Mouse (Mus musculus) lung, embryonic 14.5 days (tissue): ENCODE results near the gene Rasl10a. TPM values are rescaled to one million over a fixed set of nuclear protein-coding genes. Genes with fewer than 3 reads are reported as not detected.

Source experiments
- ATAC-seq: fragments of 200-750 bp; cut with Nextera tagmentation; 2 replicates; pipeline ENCODE4 v1.8.0; 2017; ENCODE audit warnings: mild to moderate bottlenecking, moderate TSS enrichment, moderate library complexity; ENCODE audit not compliant: insufficient read depth
- DNase-seq: peaks from one replicate; pipeline ENCODE4 v3.0.0-alpha.2; 2015
- H3K27ac ChIP-seq: fragments of 300-500 bp; sonication (generic); 2 replicates; pipeline ENCODE4 v1.5.1; 2014; ENCODE audit warnings: low read depth, mild to moderate bottlenecking, moderate library complexity
- H3K27me3 ChIP-seq: fragments of 300-500 bp; sonication (generic); 2 replicates; pipeline ENCODE4 v1.6.1; 2014; ENCODE audit warnings: low read length, control low read depth; ENCODE audit not compliant: insufficient read depth
- H3K36me3 ChIP-seq: fragments of 300-500 bp; sonication (generic); 2 replicates; pipeline ENCODE4 v1.6.1; 2014; ENCODE audit warnings: control low read depth; ENCODE audit not compliant: insufficient read depth
- H3K4me1 ChIP-seq: fragments of 300-500 bp; sonication (generic); 2 replicates; pipeline ENCODE4 v1.6.1; 2014; ENCODE audit warnings: antibody characterized with exemption, control low read depth; ENCODE audit not compliant: insufficient read depth
- H3K4me2 ChIP-seq: fragments of 300-500 bp; sonication (generic); 2 replicates; pipeline ENCODE4 v1.6.1; 2014; ENCODE audit warnings: mild to moderate bottlenecking
- H3K4me3 ChIP-seq: fragments of 300-500 bp; sonication (generic); 2 replicates; pipeline ENCODE4 v1.5.1; 2014; ENCODE audit warnings: low read depth, low read length
- H3K9ac ChIP-seq: fragments of 300-500 bp; sonication (generic); 2 replicates; pipeline ENCODE4 v1.6.1; 2014
- H3K9me3 ChIP-seq: fragments of 300-500 bp; sonication (generic); 2 replicates; pipeline ENCODE4 v1.6.1; 2016; ENCODE audit warnings: low read depth, low read length, control low read depth
- CTCF ChIP-seq: IDR thresholded peaks from 2 replicates; pipeline ENCODE4 v1.5.1; 2016; ENCODE audit warnings: antibody characterized with exemption, low read depth
- WGBS: fragments of 180-500 bp; shearing (Covaris S2); extraction: QIAGEN DNeasy Blood & Tissue Kit; methylation state at CpG from one replicate; pipeline ENCODE4 v1.1.7; 2014; 5-methylcytosine and 5-hydroxymethylcytosine counted together
- microRNA-seq: library from miRNA; unstranded; fragments of <30 nt; microRNA quantifications from one replicate; pipeline ENCODE4, GENCODE M21; 2016; ENCODE audit warnings: borderline number of aligned reads
- polyA plus RNA-seq: library from polyadenylated mRNA; unstranded; fragments of >200 nt; fragmentation: Nextera tagmentation; extraction: Ambion mirVana; gene quantifications from 2 replicates; pipeline ENCODE4 v1.2.1, GENCODE M21; 2014

The Rasl10a gene
- polyA plus RNA-seq, 1 experiment from 2014 or later, result 0.75 TPM

DNA sequence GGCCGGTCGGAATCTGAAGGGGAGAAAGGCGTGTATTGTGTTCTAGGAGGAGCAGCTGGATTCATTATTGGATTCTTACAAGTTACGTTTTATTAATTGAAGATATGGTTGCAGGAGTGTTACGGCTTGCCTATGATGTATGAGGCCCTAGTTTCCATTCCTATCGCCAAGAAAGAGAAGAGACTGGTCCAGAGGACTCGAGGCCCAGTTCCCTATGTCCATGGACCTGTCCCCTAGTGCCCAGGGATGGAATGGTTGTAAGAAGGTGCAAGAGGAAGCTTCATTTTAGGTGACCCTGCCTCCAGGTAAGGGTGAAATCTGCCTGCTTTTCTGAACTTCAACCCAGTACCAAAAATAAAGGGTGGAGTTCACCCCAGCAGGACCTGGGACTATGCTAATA, 42.4 kb downstream of the Rasl10a start:
- Histone ChIP-seq H3K4me2 (peak overlapping the region; percentile 95), H3K4me1 (peaks cover 10% of the 10 kb centered on the region), H3K9me3 (no peaks in the 10 kb centered on the region), H3K36me3 (peaks cover 8% of the 10 kb centered on the region; the same call in 1 of the 2 replicates), H3K27ac (peak overlapping the region; percentile 97), H3K27me3 (no peaks in the 10 kb centered on the region), H3K9ac (peak overlapping the region; percentile 99), H3K4me3 (peak overlapping the region; percentile 100)
- no peak for ATAC-seq
- TF ChIP-seq CTCF, result peak; percentile 45
- DNase-seq, result no peak
- WGBS, result 2% methylated on average over 7 of the region's 7 CpGs

DNA sequence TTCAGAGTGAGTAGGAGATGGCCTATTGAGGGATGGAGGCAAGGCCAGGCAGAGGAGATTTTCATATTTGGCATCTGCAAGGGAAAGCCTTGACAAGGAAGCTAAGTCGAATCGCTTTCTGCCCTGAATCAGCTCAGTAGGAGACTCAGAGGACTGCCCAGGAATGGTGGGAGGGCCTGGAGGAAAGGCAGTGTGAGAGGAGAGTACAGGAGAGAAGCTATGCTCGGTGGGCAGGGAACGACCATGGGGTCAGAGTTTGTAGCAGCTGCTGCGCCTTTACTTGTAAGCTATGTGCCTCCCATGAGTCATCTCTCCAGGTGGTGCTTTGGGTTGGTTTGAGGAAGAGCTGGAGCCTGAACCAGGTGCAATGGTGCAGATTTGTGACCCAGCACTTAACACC, 42.9 kb downstream of the Rasl10a start:
- peak overlapping the region; percentile 95 for H3K4me2 ChIP-seq
- 49% methylated on average over 5 of the region's 5 CpGs for WGBS
- H3K27ac ChIP-seq, result no peak overlapping the region
- no peak for TF ChIP-seq CTCF
- H3K36me3 ChIP-seq, result peaks cover 12% of the 10 kb centered on the region; the same call in 1 of the 2 replicates
- peak overlapping the region; percentile 100 for H3K4me3 ChIP-seq
- no peak for ATAC-seq
- no peak for DNase-seq
- H3K4me1 ChIP-seq, result peaks cover 10% of the 10 kb centered on the region
- H3K27me3 ChIP-seq, result no peaks in the 10 kb centered on the region
- H3K9ac ChIP-seq, result 0 out of 2 replicates have a peak overlapping the region, but pooled peaks have one; percentile 99
- H3K9me3 ChIP-seq, result no peaks in the 10 kb centered on the region

DNA sequence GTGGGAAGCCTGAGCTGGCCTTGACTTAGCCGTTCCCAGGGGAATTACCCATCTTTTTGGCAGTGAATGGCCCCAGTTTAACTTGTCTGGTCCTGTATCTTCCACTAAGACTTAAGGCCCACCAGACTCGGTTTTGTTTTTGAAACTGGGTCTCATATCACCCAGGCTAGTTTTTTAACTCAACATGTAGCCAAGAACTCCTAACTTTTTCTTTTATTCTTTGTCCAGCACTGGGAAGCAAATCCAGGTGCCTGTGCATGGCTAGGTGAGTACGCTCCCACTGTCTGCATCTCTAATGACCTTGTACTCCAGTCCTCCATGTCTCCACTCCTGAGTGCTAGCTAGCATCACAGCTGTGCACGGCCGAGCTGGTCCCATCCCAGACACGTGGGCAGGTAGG, 43.7 kb downstream of the Rasl10a start:
- Histone ChIP-seq H3K36me3 (peaks cover 15% of the 10 kb centered on the region; the same call in 1 of the 2 replicates), H3K9me3 (no peaks in the 10 kb centered on the region), H3K4me1 (peaks cover 10% of the 10 kb centered on the region), H3K4me2 (no peak overlapping the region), H3K9ac (no peak overlapping the region), H3K27ac (no peak overlapping the region), H3K27me3 (no peaks in the 10 kb centered on the region), H3K4me3 (no peak overlapping the region)
- no peak for TF ChIP-seq CTCF
- ATAC-seq, result no peak
- DNase-seq, result no peak
- WGBS, result 79% methylated on average over 6 of the region's 6 CpGs

DNA sequence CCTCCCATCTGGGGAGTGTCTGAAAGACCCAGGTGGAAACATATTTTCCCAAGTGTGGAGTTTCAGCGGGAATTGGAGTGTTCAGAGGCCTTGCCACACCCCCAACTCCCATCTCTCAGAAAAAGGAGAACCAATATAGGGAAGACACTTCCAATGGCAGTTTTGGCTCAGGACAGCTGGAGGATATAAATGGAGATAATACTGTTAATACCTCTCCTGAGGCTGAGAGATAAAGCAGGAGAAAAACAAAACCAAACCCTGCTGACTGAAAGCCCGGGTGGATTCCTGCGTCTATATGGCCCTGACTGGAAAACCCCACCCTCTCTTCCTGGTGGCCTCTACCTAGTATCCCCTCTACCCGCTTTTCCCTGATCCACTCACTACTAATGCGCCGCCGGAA, 44.5 kb downstream of the Rasl10a start:
- 83% methylated on average over 7 of the region's 7 CpGs for WGBS
- Histone ChIP-seq H3K27me3 (no peaks in the 10 kb centered on the region), H3K36me3 (peaks cover 15% of the 10 kb centered on the region; the same call in 1 of the 2 replicates), H3K9me3 (no peaks in the 10 kb centered on the region), H3K9ac (no peak overlapping the region), H3K4me2 (no peak overlapping the region), H3K27ac (no peak overlapping the region), H3K4me3 (no peak overlapping the region), H3K4me1 (peaks cover 6% of the 10 kb centered on the region; the same call in 1 of the 2 replicates)
- DNase-seq (no peak), ATAC-seq (no peak)
- no peak for TF ChIP-seq CTCF

DNA sequence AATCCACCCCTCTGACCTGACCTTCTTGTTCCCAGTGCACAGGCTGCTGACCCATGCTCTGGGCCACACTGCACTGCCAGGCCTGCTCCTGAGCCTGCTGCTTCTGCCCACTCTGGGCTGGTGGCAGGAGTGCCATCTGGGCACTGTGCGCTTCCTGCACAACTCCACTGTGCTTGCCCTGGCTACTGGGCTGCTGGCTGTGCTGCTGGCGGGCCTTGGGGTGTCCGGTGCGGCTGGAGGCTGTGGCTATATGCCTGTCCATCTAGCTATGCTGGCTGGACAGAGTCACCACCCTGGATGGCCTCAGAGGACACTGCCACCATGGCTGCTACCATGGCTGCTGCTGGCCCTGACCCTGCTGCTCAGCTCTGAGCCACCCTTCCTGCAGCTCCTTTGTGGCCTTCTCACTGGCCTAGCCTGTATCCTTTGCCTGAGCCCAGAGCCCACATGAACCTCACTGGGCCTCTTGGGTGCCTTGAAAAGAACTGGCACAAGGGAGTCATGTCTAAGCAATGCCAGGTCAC, 46.1 kb downstream of the Rasl10a start:
- no peak overlapping the region for H3K4me3 ChIP-seq
- DNase-seq (no peak), ATAC-seq (no peak)
- H3K9ac ChIP-seq, result peak overlapping the region; percentile 9; the same call in 1 of the 2 replicates
- H3K4me2 ChIP-seq, result no peak overlapping the region
- 91% methylated on average over 4 of the region's 4 CpGs for WGBS
- no peaks in the 10 kb centered on the region for H3K27me3 ChIP-seq
- H3K4me1 ChIP-seq, result peaks cover 6% of the 10 kb centered on the region; the same call in 1 of the 2 replicates
- peaks cover 15% of the 10 kb centered on the region; the same call in 1 of the 2 replicates for H3K36me3 ChIP-seq
- no peak for TF ChIP-seq CTCF
- H3K9me3 ChIP-seq, result no peaks in the 10 kb centered on the region
- H3K27ac ChIP-seq, result no peak overlapping the region

DNA sequence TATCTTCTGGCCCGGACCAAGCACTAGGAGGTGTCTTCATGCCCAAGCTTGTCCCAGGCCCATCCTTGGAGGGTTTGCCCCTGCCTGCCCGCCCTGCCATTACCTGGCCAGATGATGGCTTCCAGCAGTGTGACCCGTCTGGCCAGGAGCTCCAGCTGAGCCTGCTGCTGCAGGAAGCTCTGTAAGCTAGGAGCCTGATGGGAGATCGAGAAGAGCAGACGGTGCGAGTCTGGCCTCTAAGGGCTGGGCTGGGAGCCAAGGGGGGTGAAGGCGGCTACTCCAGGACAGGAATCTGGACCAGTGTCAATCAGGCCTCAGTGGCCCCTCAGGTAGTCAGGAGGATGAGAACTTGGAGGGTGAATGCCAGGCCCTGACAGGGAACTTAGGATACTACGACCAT, 51.5 kb downstream of the Rasl10a start:
- ATAC-seq, result no peak
- Histone ChIP-seq H3K9me3 (no peaks in the 10 kb centered on the region), H3K27ac (no peak overlapping the region), H3K9ac (no peak overlapping the region), H3K4me2 (no peak overlapping the region), H3K27me3 (no peaks in the 10 kb centered on the region), H3K4me3 (no peak overlapping the region), H3K4me1 (no peaks in the 10 kb centered on the region), H3K36me3 (peaks cover 8% of the 10 kb centered on the region; the same call in 1 of the 2 replicates)
- 62% methylated on average over 8 of the region's 8 CpGs for WGBS
- DNase-seq, result no peak
- TF ChIP-seq CTCF, result no peak

Small RNAs within 50 kb of the gene (microRNA-seq; reads per million reads assigned to microRNA genes)
- gene Gm47296, result not detected

Other genes with a start within 250 kb of the Rasl10a start
- 43.3 and 47.6 TPM in 2 replicates for gene Nf2, start 208.6 kb upstream of the Rasl10a start, polyA plus RNA-seq
- gene Nipsnap1, start 184.2 kb upstream of the Rasl10a start, polyA plus RNA-seq, result 32.0 and 32.4 TPM in 2 replicates
- gene Thoc5, start 162.8 kb upstream of the Rasl10a start, polyA plus RNA-seq, result 37.7 and 43.4 TPM in 2 replicates
- gene Nefh, start 110.1 kb upstream of the Rasl10a start, polyA plus RNA-seq, result 0.35 and 0.36 TPM in 2 replicates
- gene Ap1b1, start 71.3 kb upstream of the Rasl10a start, polyA plus RNA-seq, result 45.6 and 48.9 TPM in 2 replicates
- gene Gas2l1, start 7.2 kb downstream of the Rasl10a start, polyA plus RNA-seq, result 33.2 and 36.3 TPM in 2 replicates
- gene Rhbdd3, start 40.8 kb downstream of the Rasl10a start, polyA plus RNA-seq, result 27.9 and 29.9 TPM in 2 replicates
- 398 and 449 TPM in 2 replicates for gene Ewsr1, start 41.1 kb downstream of the Rasl10a start, polyA plus RNA-seq
- 50.7 and 52.1 TPM in 2 replicates for gene Emid1, start 94.1 kb downstream of the Rasl10a start, polyA plus RNA-seq
- gene Kremen1, start 203.4 kb downstream of the Rasl10a start, polyA plus RNA-seq, result 12.5 and 14.5 TPM in 2 replicates